Mouse (Mus musculus) kidney, adult 8-10 months (tissue): Measurements from ENCODE around the gene C1qtnf5.
A peak's percentile ranks its signal among the peaks of the same experiment; 100 is the strongest.

ENCODE experiments used
- DNase-seq, 2 experiments: peaks; one replicate each; pipeline ENCODE4 v3.0.0; 2022

C1qtnf5 gene

DNA sequence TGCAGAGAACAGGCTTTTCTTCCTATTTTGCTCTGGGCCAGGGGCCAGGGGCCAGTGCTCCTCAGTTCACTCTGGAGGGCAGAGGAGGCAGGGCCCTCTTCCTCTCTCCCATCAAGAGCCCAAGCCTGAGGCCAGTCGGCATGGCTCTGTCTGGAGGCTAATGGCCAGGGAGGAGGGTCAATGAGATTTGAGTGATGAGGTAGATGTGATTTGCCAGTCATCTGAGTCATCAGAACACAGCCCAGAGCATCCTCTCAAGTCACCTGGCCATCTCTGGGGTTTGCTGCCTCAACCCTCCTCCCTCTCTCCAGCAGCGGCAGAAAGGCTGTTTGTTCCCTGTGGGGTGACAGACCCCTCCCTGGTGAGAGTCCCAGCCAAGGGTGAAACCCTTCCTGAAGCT, 26.2 kb downstream of the C1qtnf5 start:
- no peak for DNase-seq

DNA sequence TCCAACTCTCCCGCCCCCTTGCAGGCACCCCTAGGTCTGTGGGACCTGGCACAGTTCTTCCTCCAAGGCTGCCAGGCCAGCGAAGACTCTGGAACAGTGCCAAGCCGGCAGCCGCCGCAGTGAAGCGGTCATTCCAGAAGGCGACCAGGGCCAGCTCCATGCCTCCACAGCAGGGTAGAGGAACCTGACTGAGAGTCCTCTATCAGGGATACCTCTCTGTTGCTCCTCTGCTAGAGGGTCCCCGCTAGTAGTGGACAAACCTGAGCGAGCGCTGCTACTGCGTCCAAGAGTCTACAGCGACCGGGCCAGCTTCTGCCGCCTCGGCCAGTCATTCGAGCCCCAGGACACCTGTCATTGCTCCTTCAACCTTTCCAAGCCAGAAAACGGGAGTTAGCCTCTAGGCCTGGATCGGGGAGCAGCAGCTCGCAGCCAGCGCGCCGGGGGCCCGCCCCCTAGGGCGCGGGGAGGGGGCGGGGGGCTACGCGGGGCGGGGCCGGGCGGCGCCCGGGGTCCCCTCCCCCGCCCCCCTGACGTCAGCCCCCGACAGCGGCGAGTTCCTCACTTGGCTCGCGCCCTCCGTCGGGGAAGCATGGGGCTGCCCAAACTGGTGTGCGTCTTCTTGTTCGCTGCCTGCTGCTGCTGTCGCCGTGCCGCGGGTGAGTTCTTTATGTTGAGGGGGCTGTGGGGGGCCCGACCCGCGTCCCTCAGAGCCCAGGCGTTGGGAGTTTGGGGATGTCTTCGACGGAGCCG, 27.2 kb downstream of the C1qtnf5 start, which contains the start of gene Mcam:
Mcam (plus strand) TSS at position 369 of the 750 bp plus-strand sequence.
- DNase-seq, result peak; percentile 57 to 79

DNA sequence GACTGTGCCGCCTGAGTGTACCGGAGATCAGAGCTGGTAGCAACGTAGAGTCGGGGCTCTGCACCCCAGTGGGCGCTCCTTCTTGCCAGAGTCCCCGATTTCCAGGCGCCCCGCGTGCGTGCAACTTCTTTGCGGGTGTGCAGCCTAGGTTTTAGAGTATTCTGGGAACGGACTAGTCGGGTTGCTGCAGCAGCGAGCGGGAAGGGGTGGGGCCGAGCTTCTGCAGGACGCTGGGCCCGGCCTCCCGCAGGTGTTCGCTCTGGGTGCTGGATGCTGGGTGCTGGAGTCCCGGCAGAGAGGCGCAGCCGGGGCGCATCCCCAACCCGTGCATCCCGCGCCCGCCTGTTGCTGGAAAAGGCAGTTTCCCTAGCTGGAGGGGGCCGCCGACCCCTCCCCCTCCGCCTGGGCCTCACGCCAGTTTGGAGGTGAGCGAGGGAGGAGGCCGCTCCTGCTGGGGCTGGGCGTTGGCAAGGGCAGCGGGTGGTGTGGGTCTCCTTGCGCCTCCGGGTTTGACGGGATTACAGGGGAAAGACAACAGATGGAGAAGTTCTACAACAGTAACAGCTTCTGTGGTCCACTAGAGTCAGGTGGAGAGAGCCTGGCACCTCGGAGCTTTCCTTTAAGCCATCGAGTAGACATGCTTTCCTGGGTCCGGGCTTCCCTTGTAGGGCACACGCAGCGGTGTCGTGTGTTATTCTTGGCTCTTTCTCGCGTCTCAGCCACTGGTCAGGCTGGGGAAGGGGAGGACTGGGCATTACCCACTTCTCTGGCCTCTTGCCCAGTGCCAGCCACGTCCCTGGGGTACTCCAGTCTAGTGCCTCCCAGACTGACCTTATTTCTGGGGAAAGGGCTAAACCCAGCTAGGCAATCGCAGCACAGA, 28.0 kb downstream of the C1qtnf5 start:
- peak; percentile 36 to 42 for DNase-seq

DNA sequence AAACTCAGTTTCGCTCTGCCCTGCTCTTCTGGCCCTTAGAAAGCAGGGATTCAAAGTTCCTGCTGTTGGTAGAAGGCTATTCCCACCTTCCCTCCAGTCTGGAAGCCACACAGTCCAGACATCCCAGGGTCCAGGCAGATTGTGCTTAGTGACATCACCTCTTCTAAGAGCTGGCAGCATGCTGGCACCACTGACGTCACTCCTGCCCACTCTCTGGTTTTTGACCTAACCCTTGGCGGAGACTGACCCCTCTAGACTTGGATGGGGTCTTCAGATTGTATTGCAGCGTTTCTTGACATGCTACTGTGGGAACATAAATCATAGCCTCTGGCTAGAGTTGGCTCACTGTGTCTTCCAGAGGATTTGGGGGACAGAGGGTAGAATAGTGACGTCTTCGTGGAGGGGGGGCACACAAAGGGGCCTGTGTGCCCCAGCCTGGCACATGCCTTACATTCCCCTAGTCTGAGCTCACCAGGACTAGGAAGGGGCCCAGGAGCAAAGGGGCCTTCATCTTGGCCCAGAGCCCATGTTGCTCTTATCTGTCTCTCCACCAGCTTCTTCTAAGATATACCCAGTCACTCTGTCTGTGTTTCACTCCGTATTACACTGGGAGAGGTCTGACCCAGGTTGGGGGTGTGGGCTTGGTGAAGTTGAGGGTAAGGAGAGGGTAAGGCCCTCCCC, 28.8 kb downstream of the C1qtnf5 start:
- DNase-seq, result no peak

DNA sequence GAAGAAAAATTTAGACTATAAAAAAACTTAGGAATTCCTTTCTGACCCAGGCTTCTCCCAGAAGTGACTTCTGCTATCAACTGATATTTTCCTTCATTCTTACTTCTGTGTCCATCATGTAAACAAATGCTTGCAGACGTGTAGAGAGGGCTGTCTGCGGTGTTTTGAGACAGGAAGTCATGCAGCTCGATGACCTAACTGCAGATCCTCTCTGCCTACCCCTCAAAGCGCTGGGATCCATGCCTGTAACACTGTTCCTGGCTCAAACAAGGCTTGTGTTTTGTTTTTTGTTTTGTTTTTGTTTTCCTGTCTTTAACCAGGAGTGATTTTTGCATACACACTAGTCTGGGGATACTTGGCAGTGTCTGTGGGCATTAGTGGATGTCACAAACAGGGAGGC, 30.8 kb downstream of the C1qtnf5 start:
- DNase-seq, result no peak

DNA sequence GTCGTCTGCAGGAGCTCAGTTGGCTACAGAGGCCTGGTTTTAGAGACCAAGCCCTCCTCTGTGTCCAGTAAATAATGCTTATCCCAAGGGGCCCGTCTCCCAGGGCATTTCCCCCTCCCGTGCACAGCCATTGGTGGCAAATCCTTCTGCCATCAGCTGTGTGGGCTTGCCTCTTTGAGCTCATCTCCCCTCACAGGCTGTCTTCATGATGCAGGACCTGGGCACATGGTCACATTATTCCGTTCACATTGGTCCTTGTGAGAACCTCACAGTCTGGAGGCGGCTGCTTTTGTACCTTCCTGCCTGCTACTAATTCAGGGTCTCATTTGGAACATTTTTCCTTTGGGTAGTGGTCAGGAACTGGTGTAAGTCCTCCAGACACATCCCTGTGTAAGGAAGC, 34.9 kb downstream of the C1qtnf5 start:
- no peak for DNase-seq

DNA sequence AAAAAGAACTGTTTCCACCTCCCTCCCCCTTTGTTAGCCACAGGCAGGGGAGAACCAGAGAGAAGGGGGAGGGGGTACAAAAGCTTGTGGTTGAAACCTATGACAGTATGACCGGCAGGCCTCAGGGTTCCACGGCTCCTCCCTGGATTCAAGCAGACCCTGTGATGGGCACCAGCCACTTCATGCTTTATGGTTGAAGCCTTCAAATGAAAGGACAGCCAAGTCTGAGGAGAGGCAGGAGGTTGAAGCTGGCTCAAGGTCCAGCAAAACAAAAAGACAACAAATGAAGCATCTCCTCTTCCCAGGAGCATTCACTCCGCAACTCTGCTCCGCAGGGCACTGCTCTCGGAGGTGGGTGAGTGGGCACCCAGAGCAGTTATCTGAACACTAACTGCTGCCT, 36.4 kb downstream of the C1qtnf5 start:
- DNase-seq, result no peak

DNA sequence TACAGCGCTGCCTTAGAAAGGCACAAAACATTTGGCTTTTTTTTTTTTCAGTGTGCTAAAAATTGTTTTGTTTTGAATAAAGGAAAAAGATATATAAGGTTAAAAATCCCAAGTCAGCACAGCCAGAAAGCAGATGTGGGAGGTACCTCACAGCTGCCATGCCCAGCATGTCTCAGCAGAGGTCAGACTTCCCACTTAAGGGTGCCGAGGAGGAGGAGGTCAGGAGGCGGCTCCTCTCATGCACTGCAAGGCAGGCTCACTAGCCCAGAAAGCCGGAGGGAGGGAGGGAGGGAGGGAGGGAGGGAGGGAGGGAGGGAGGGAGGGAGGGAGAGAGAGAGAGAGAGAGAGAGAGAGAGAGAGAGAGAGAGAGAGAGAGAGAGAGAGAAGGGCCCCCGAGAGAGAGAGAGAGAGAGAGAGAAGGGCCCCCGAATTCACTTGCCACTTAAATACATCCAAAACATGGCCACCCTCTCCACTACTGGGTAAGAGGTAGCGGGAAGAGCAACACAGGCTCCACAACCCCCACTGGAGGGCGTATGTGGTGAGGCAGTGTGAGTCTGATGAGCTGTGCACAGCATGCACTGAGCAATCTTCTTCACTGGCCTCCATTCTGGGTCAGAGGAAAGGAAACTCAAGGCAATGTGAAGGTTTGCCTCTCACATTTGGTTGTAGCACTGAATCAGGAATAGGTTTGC, 37.1 kb downstream of the C1qtnf5 start:
- peak; percentile 51 to 64 for DNase-seq

DNA sequence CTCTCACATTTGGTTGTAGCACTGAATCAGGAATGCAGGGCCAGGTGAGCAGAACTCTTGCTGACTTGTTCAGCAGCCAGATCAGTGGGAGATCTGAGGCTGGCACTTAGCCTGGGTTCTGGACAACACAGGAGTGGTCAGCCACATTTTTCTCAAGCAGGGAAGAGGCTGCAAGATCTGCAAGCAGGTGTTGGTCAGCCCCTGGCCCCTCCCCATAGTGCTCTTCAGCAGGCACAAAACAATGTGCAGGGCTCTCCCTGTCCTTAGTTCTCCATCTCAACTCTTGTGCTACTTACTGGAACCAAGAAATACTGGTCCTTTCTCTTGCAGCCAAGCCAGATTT, 37.6 kb downstream of the C1qtnf5 start:
- DNase-seq, result no peak

DNA sequence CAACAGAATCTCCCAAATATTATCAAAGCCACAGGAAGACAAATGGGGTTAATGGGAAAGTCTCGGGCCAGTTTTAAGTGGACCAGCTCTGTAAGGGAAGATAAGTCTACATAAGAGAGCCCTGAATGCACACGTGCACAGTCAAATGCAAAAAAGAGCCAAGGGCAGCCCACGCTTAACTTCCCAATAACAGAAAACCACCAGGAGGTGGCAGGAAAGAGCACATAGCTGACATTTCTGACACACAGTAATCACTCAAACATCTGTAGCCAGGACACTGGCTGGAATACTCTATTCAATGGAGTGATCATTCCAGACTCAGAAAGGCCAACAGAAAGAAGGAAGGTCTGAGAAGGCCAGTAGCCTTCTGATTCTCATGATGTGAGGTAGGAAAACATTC, 40.2 kb downstream of the C1qtnf5 start:
- peak in 1 of 2 experiments; percentile 34 for DNase-seq
